Mouse (Mus musculus) ES-E14 (cell line): Measurements from ENCODE around the gene Acot1.

Source experiments
- HCFC1 ChIP-seq: IDR thresholded peaks from 2 replicates; pipeline ENCODE4 v1.6.1; 2012; ENCODE audit warnings: low read length, inconsistent platforms, borderline replicate concordance; ENCODE audit not compliant: insufficient read depth
- MAFK ChIP-seq: IDR thresholded peaks from 2 replicates; pipeline ENCODE4 v1.6.1; 2014; ENCODE audit warnings: mild to moderate bottlenecking, low read depth, low read length, inconsistent platforms; ENCODE audit not compliant: insufficient read depth
- ZC3H11A ChIP-seq: IDR thresholded peaks from 2 replicates; pipeline ENCODE4 v1.6.1; 2012; ENCODE audit warnings: low read depth, mild to moderate bottlenecking, inconsistent platforms, low read length, borderline replicate concordance
- ZNF384 ChIP-seq: IDR thresholded peaks from 2 replicates; pipeline ENCODE4 v1.6.1; 2012; ENCODE audit warnings: low read depth, low read length, inconsistent platforms

GRCm38 (mm10) chr12:84060946-84061345, 51.7 kb downstream of the Acot1 start:
- TF ChIP-seq ZC3H11A (no peak), ZNF384 (no peak), MAFK (no peak), HCFC1 (no peak)
